Mouse (Mus musculus) layer of hippocampus, postnatal 10 days (tissue): ENCODE data around the gene Trank1. TPM values are rescaled to one million over a fixed set of nuclear protein-coding genes. Genes with fewer than 3 reads are reported as not detected.
A peak's percentile ranks its signal among the peaks of the same experiment; 100 is the strongest.

ENCODE experiments used
- DNase-seq, 2 experiments: peaks; one replicate each; pipeline ENCODE4 v3.0.0; 2021; ENCODE audit warnings: low spot score in 2 of 2
- total RNA-seq, 2 experiments: library from RNA; stranded (reverse); gene quantifications; 2 replicates each; pipeline ENCODE4 v1.2.3; 2021

Trank1 gene
- total RNA-seq, 2 experiments from 2014 or later, result 92.2 to 132 TPM

DNA sequence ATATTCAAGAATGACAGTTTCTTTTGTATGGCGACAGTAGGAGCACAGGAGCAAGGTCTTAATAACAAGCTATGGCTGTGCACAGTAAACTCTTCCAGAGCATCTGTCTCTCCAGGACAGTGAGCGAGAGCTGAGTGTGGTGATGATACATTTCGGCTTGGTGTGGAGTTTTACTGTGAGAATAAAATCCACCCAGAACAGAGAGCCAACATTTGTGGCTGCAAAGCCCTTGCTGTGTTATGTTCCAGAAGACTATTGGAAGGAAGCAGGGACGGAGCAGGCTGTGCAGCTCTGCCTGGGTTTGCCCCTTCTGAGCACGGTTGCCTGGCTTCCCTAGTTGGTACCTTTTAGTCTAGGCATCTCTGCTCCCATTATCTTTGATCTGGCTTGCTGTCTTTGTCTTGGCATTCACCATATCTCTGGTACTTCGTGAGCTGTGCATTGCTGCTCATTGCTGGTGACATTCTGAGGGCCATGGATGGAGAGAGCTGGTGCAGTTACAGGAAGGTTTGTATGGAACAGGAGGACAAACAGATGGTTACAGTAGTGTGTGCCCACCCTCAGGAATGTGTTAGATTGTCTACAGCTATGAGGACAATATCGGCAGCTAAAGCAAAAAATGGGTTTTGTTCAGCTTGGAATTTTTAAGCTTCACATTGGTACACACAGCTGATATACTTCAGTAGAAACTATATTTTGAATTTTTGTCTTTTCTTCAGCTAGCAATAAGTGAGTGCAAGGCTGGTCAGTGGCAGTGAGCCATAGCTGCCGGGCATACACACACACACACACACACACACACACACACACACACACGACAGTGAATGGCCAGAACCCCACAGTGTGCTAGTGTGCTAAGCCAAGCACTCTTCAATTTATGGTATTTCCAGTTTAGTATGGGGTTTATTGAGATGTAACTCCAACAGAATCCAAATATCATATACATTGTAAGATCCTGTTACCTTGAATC is 69.8 kb downstream of the Trank1 start:
- DNase-seq, result no peak

DNA sequence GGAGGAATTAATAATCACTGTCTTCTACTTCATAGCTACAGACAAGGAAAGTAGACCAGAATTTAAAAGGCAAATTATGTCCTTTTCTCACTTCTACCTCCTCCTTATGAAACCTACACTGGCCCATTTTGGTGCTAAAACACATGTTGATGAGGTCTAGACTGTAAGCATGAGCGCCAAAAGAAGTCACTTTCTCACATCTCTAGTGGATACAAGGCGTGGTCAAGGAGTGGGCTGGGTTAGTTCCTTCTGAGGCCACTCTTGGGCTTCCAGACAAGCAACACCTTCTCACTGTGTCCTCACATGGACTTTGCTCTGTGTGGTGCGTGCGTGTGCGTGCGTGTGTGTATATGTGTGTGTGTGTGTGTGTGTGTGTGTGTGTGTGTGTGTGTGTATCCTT is 70.9 kb downstream of the Trank1 start:
- DNase-seq, result no peak

DNA sequence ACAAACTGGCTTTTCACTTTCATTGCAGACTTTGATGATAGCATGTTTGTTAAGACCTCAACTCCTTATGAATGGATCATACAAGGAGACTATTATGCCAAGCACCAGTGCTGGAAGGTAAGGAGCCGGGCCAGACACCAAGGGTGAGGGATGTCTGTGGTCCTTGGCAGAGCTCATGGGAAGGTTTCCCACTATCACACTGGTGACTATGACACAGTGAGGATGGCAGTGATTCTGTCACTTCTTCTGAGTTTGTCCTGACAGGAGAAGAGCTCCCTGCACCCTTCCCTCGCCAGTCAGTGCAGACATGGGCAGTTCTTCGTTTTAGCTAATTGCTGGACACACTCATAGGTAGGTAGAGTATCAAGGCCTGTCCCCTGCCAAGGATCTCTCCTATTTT is 71.5 kb downstream of the Trank1 start:
- no peak for DNase-seq

GRCm38 (mm10) chr9:111383756-111384155 is 72.2 kb downstream of the Trank1 start:
- DNase-seq, result no peak

GRCm38 (mm10) chr9:111385526-111386491 is 74.3 kb downstream of the Trank1 start:
- DNase-seq, result no peak

GRCm38 (mm10) chr9:111386569-111386968 is 75.0 kb downstream of the Trank1 start:
- no peak for DNase-seq

DNA sequence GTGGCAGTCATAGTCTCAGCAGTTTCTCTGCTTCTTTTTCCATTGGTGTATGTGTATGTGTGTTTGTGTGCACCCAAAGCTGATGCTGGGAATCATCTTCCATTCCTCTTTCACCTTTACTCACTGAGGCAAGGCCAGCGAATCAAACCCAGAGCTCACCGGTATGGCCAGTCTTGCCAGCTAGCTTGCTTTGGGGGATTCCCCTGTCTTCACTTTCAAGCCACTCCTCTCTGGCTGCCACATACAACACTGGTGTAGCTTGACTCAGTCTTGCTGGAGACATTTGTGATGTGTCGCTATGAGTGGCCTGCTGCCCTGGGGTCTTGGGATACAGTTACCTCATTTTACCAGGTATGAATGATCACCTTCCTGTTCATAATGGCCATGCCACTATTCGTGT is 76.0 kb downstream of the Trank1 start:
- no peak for DNase-seq

DNA sequence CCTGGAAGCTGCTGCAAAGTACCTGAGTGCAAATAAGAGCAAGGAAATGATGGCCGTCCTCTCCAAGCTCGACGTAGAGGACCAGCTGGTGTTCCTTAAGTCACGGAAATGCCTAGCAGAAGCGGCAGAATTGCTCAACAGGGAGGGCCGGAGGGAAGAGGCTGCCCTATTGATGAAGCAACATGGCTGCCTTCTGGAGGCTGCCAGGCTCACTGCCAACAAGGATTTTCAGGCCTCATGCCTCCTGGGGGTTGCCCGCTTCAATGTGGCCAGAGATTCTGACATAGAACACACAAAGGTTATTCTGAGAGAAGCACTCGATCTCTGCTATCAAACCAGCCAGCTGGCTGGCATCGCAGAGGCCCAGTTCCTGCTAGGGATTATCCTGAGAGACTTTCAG is 78.5 kb downstream of the Trank1 start:
- no peak for DNase-seq

GRCm38 (mm10) chr9:111391036-111391435 is 79.5 kb downstream of the Trank1 start:
- no peak for DNase-seq

- no peak for DNase-seq
Observed at GRCm38 (mm10) chr9:111391926-111392442, 80.4 kb downstream of the Trank1 start.

DNA sequence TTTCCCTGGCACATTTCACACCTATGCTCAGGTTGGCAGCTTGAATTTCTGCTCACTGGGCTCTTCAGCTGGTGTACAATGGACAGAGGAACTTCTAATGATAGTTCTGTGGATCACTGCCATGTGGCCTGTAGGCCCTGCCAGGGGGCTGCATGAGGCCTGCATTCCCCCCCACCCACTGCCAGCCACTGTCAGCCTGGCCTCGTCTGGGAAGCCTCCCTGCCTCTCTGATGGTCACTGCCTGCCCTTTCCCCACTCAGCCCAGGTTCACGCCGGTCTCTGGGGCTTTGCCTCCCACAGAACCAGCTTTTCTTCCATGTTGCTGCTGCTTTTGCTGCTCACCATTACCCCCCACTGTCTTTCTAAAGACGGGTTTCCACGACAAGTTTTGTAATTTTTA is 83.7 kb downstream of the Trank1 start:
- DNase-seq, result no peak

- DNase-seq, result no peak
Observed at GRCm38 (mm10) chr9:111398059-111398458, 86.5 kb downstream of the Trank1 start.

DNA sequence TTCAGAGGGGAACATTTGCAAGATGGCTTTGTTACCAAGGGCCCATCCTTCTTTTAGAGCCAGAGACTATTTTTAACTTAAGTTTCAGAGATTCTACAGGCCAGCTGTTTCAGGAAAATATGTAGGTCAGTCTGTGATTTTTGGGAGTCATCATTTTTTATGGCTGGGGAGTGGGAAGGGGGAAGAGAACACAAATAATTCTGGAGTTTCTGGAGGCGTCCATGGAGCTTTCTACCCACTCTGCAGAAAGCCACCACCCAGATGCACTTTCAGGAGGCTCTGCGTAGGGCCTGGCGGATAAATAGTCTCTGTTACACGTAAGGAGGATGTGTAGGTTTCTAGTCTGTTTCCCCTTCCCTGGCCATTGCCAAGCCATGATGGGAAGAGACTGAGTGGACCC is 88.5 kb downstream of the Trank1 start:
- no peak for DNase-seq

DNA sequence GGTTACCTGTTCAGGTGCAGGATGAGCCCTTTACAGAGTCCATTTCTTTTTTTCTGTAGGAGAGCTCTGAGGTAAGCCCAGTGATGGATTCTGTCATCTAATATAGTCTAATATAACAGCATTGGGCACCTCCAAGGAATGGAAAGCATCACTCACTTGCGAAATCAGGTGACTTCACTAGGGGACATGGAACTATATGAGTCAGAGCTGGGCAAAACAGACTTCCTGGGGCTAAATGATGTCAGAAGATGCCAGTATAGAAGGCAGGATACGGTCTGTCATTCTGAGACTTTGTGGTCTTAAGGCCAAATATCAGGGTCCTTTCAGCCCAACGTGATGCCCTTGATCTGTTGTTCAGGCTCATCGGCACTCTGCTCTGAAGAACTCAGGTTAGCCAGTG is 91.6 kb downstream of the Trank1 start:
- DNase-seq, result no peak

DNA sequence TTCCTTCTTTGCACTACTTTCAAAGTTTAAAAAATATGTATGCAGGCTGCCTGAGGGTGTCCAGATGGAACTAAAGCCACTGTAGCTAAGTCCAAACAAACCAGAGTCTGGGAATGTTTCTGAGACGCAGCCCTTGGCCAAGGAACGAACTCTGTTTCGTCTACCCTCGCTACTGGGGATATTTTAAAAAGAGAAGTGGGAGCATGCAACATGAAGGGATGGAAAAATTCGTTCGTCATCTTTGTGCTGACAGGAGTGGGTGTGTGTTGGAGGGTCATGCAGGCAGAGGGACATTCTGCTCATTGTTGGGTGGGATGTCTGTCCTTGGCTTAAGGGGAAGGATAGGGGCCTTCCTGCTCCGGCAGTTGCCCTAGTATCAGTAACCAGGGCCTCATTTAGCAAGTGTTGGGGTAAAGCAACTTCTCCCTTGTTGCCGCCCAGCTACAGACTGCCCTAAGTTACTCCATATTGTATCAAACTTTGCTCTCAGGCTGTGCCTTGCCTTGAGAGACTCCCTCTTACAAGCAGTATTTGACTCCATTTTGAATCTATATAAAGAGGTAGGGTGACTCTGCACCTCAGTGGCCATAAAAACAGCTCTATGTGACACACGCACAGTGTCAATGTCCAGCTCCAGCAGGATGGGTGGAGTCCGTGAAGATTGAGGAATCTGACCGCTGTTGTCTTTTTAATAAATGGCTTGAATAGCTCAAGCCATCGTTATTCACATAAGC is 93.0 kb downstream of the Trank1 start:
- DNase-seq, result no peak

DNA sequence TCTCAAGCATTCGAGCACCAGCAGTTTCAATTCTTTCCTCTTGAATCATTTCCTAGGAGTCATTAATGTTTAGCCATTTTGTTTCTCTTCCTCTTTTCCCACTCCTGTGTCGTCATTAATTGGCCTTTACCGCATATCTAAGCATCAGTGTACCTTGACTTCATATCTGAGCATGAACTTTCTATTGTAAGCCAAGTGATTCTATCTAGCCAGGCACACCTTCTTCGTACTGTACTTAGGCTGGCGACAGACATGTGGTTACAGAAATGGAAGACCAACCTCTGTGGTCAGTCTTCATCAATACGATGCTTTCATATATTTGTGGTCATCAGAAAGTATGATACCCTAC is 93.5 kb downstream of the Trank1 start:
- no peak for DNase-seq

DNA sequence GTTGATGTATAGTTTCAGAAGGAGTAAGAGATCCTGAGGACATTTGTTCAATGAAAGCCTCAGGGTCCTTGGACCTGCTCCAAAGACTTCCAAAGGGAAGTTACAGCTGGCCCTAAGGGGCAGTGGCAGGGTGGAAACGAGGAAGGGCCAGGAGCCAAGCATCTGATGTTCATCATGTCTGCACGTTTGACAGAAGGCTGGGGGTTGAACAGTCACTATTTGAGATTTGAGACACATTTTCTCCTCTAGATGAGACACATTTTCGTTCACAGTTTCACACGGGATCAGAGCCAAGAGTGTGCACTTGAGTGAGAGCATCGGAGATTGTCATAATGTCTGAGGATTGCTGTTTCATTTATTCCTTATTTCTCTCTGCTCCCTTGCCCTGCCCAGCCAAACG is 96.5 kb downstream of the Trank1 start:
- no peak for DNase-seq

DNA sequence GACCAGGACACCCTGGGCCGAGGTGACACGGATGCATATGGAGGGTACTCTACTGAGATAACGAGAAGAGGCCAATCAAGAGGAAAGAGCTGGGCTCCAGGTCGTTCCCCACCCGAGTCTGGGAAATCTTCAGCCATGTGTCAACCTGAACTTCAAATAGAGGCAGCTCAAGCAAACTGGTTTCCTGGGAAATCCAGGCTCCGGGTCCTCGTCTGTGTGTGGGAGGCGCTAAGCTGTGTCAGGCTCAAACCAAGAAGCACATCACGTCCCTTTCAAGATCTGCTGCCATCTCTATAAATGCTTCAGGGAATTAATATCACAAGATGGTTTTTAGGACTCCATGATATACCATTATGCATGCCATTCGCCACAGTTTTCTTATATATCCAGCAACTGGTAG is 96.9 kb downstream of the Trank1 start:
- DNase-seq, result no peak

GRCm38 (mm10) chr9:111412471-111413160 is 101.1 kb downstream of the Trank1 start:
- DNase-seq, result peak; percentile 24 to 46

- no peak for DNase-seq
Observed at GRCm38 (mm10) chr9:111421862-111422261, 110.3 kb downstream of the Trank1 start.
